Mouse (Mus musculus) olfactory bulb, adult 2 months (tissue): ENCODE results near the gene Fcho2. TPM values are rescaled to one million over a fixed set of nuclear protein-coding genes. Genes with fewer than 3 reads are reported as not detected.

Experiments used
- H3K27ac ChIP-seq: fragments of 200-500 bp; 2 replicates; pipeline ENCODE4 v1.5.1; 2012; ENCODE audit warnings: low read depth, low read length; ENCODE audit not compliant: insufficient read depth
- H3K4me1 ChIP-seq: fragments of 200-500 bp; 2 replicates; pipeline ENCODE4 v1.6.1; 2012; ENCODE audit warnings: low read length; ENCODE audit not compliant: control insufficient read depth, insufficient read depth
- H3K4me3 ChIP-seq: fragments of 200-500 bp; 2 replicates; pipeline ENCODE4 v1.5.1; 2012; ENCODE audit warnings: mild to moderate bottlenecking, low read depth, low read length, moderate library complexity; ENCODE audit not compliant: insufficient read depth
- CTCF ChIP-seq: fragments of 200-500 bp; IDR thresholded peaks from 2 replicates; pipeline ENCODE4 v1.5.1; 2012; ENCODE audit warnings: low read depth, mild to moderate bottlenecking, low read length, moderate library complexity; ENCODE audit not compliant: insufficient read depth
- POLR2A ChIP-seq: fragments of 200-500 bp; IDR thresholded peaks from 2 replicates; pipeline ENCODE4 v1.6.1; 2012; ENCODE audit warnings: mild to moderate bottlenecking, low read depth, low read length, moderate library complexity; ENCODE audit not compliant: insufficient read depth
- WGBS: fragments of 180-500 bp; shearing (Covaris S2); methylation state at CpG from one replicate; pipeline ENCODE4 v1.1.7; 2018; 5-methylcytosine and 5-hydroxymethylcytosine counted together
- polyA plus RNA-seq: library from polyadenylated mRNA; stranded (reverse); fragments of >200 nt; gene quantifications from 2 replicates; pipeline ENCODE4 v1.2.4, GENCODE M21; 2012; ENCODE audit warnings: low replicate concordance; ENCODE audit not compliant: missing spikeins, insufficient read depth, insufficient read length

Fcho2 gene
- polyA plus RNA-seq, 1 experiment = not detected

DNA sequence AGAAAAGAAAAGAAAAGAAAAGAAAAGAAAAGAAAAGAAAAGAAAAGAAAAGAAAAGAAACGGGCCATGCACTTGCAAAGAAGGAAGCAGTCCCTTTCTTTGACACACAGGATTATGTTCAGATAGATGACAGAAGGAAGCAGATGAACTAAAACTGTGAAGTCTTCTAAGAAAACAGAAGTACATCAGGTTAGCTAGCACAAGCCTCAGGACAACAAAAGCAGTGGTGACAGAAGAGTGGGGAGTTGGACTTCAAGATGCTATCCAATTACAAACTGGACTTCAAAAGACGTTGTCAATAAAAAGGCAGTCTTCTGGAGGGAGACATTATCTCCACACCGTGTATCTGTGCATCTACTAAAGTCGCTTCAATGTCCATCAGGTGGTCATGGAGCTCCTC lies 3.0 kb downstream of the Fcho2 start:
- H3K4me3 ChIP-seq = no peak overlapping the region
- WGBS = 81% methylated on average over 4 of the region's 4 CpGs
- no peak for TF ChIP-seq POLR2A
- no peak for TF ChIP-seq CTCF
- H3K4me1 ChIP-seq = peaks cover 4% of the 10 kb centered on the region; the same call in 1 of the 2 replicates
- H3K27ac ChIP-seq = no peak overlapping the region

DNA sequence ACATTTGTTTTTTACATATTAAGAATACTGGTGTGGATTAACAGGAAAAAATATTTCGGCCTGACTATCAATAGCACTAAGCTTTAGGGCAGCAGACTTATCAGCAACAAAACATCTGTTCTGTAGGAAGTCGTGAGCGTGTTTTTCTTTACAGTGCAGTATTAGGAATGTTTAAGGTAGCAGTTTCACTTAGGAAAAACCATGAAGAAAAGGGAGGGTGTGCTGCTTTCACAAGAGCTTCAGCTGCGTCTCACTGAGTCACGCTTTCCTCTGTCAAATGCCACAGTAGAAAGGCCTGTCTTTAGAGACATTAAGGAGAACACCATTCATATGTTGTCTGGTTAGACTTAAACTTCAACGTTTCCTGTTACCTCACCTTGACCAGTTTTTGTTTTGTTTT lies 5.1 kb downstream of the Fcho2 start:
- WGBS = 49% methylated on average over 6 of the region's 6 CpGs
- Histone ChIP-seq H3K27ac (no peak overlapping the region), H3K4me1 (no peaks in the 10 kb centered on the region), H3K4me3 (no peak overlapping the region)
- TF ChIP-seq CTCF (no peak), POLR2A (no peak)

DNA sequence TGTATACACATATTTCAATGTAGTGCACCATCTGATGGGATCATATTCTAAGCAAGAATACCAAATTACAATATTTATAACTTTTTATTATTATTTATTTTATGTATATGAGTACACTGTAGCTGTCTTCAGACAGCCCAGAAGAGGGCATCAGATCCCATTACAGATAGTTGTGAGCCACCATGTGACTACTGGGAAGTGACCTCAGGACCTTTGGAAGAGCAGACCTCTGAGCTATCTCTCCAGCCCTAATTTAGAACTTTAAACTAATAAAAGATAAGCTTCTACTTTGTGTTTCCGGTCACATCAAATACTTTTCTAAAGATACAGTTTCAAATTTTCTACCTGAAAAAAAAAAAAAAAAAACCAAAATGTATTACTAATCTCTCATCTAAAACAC lies 6.2 kb downstream of the Fcho2 start:
- no peak overlapping the region for H3K27ac ChIP-seq
- H3K4me3 ChIP-seq = no peak overlapping the region
- WGBS = 92% methylated on average over 1 of the region's 1 CpGs
- no peaks in the 10 kb centered on the region for H3K4me1 ChIP-seq
- TF ChIP-seq CTCF (no peak), POLR2A (no peak)

DNA sequence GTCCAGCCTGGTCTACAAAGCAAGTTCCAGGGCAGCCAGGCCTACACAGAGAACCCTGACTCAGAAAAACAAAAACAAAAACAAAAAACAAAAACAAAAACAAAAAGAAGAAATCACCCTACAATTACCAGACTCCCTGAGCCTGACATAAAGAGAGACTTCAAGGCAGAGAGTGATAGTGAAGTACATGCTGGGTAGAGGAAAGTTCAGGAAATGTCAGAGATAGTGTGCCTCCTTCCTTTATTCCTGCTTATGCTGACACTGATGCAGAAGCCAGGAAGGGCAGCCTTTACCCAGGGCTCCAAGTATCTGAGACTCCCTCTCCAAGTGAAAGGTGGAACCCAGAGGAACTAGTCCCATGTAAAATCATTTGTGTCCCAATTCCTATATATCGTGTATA lies 10.8 kb downstream of the Fcho2 start:
- TF ChIP-seq POLR2A (no peak), CTCF (no peak)
- WGBS = 94% methylated on average over 1 of the region's 1 CpGs
- Histone ChIP-seq H3K27ac (no peak overlapping the region), H3K4me3 (no peak overlapping the region), H3K4me1 (no peaks in the 10 kb centered on the region)

DNA sequence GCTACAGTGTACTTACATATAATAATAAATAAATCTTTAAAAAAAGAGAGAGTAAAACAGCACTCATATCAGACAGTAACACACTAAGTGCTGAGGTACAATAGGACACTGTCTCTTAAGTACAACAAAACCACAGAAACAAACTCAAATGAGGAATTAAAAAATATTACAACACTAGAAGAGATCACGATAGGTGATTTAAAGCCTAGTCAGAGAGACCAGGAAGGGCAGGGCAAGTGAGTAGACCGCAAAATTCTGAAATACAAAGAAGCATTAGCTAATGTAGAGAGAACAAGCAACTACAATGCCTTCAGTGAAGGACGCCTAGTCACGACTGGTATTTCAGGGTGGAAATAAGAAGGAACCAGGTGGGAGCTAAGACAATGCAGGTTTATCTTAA lies 11.6 kb downstream of the Fcho2 start:
- Histone ChIP-seq H3K27ac (no peak overlapping the region), H3K4me3 (no peak overlapping the region), H3K4me1 (no peaks in the 10 kb centered on the region)
- 56% methylated on average over 4 of the region's 4 CpGs for WGBS
- no peak for TF ChIP-seq POLR2A

DNA sequence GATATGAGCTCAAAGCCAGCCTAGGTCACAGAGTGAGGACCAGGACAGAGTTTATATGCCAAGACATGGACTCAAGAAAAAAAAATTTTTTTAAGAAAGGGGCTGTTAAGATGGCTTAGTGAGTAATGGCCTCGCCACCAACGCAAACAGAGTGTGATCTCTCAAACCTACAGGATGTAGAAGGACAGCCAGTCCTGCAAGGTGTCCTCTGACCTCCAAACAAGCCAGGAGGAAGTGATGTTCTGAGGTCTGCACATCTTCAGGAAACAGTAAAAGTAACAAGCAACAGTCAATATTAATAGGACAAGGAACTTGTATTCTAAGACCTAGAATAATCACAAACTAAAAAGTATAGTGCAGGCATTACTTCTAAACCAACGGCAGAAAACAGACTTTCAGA lies 12.3 kb downstream of the Fcho2 start:
- WGBS = 77% methylated on average over 3 of the region's 3 CpGs
- no peak for TF ChIP-seq CTCF
- TF ChIP-seq POLR2A = no peak
- H3K4me1 ChIP-seq = no peaks in the 10 kb centered on the region
- no peak overlapping the region for H3K4me3 ChIP-seq
- H3K27ac ChIP-seq = no peak overlapping the region

DNA sequence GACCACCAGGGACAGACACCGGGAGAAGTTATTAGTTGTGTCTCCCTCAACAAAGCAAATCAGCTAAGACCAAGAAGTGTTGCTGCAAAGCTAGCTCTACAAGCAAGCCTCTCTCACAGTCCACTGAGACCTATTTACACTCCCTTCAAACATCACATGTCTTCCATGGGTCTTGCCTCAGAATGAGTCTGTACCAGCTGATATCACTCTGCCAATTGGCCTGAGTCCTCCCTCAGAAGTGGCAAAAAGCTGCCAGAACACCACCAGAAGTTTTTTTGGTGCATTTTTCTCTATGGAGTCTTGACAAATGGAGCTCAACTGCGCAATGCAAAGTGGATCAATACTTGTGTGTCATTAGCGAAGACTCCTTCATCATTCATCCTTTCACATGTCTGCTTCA lies 19.7 kb downstream of the Fcho2 start:
- TF ChIP-seq POLR2A (no peak), CTCF (no peak)
- Histone ChIP-seq H3K4me1 (no peaks in the 10 kb centered on the region), H3K27ac (no peak overlapping the region), H3K4me3 (no peak overlapping the region)
- WGBS = 91% methylated on average over 3 of the region's 3 CpGs

DNA sequence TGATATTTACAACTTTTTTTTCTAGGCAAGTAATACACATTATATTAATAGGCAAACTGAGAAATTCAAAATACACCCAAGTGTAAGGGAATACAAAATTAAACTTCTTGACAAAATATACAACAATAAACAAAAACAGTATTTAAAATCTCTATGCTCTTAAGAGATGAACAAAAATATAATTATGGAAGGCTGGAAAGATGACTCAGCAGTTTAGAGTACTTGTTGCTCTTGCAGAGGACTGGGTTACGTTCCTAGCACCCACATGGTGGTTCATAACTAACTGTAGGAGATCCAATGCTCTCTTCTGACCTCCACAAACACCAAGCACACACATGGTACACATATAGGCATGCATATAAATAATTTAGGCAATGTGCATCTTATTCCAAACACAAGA lies 22.4 kb downstream of the Fcho2 start:
- 100% methylated on average over 1 of the region's 1 CpGs for WGBS
- no peak overlapping the region for H3K27ac ChIP-seq
- H3K4me1 ChIP-seq = no peaks in the 10 kb centered on the region
- H3K4me3 ChIP-seq = no peak overlapping the region
- TF ChIP-seq CTCF = no peak
- no peak for TF ChIP-seq POLR2A

DNA sequence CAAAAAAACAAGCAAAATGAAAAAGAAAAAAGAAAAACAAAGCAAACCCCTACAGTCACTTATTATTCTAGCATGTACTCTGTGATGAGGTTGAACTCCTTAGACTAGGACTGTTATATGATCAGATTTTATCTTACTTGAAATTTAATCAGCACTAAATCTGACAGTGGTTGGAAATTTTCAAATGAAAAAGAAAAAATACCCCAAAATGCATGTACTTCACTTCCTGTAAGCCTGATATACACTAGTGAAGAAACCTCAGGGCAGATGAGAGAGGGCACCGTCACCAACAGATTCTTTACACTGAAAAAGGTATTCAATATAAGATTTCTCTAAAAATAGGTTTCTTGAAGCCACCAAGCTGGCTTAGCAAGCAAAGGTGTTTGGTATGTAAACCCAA lies 23.6 kb downstream of the Fcho2 start:
- Histone ChIP-seq H3K4me1 (no peaks in the 10 kb centered on the region), H3K27ac (no peak overlapping the region), H3K4me3 (no peak overlapping the region)
- WGBS = 96% methylated on average over 1 of the region's 1 CpGs
- TF ChIP-seq CTCF = no peak
- no peak for TF ChIP-seq POLR2A

DNA sequence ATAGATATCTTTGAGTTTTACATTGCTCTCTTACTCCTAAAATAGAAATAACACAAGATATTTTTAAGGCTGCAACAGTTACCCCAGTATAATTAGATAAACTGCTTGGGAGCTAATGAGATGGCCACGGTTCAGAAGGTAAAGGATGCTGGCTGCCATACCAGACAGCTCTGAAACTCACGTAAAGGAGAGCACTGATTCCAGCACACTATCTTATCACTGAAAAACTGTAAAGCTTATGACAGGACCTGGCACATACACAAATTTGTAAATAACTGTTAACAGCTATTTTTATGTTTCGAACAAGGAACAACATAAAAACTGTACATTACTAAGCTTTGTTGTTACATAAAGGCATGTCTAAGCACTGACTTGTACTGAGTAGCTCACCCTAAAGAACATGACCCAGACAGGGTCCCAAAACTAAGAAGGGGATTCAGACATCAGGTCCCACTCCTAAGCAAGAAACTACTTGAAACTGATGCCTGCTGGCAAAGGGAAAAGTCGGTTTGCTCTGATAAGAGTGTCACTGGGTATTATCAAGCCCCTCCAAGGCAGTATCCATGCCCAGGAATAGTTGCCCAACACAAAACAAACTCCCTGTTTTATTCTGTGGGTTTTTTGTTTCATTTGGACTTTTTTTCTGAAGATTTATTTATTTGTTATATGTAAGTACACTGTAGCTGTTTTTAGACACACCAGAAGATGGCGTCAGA lies 28.1 kb downstream of the Fcho2 start:
- WGBS = 70% methylated on average over 5 of the region's 5 CpGs
- TF ChIP-seq POLR2A (no peak), CTCF (no peak)
- H3K4me3 ChIP-seq = no peak overlapping the region
- no peaks in the 10 kb centered on the region for H3K4me1 ChIP-seq
- no peak overlapping the region for H3K27ac ChIP-seq
